Mouse (Mus musculus): ENCODE results near the gene Pibf1.

- no peak for TF ChIP-seq MAX (IDR thresholded peaks at IDR 0.05)
- no peak for TF ChIP-seq MYOG (IDR thresholded peaks at IDR 0.05; ENCODE audit: control insufficient read depth, extremely low read depth, insufficient read length)
- TF ChIP-seq CTCF (IDR thresholded peaks at IDR 0.05; ENCODE audit: control insufficient read depth, insufficient read depth, insufficient read length), result no peak
- no peak for TF ChIP-seq CEBPB (IDR thresholded peaks at IDR 0.05; ENCODE audit: low read depth)
- no peak for TF ChIP-seq USF1 (IDR thresholded peaks at IDR 0.05; ENCODE audit: low read depth)
Observed at GRCm38 (mm10) chr14:99140036-99140435, 40.8 kb downstream of the Pibf1 start.
